Mouse (Mus musculus) large intestine, adult 2 months (tissue): ENCODE data around the gene Gm266. TPM values are rescaled to one million over a fixed set of nuclear protein-coding genes. Genes with fewer than 3 reads are reported as not detected.

Experiments used
- DNase-seq: peaks from one replicate; pipeline ENCODE4 v3.0.0-alpha.2; 2012; ENCODE audit warnings: low read depth, low spot score
- WGBS: fragments of 180-500 bp; shearing (Covaris S2); methylation state at CpG from one replicate; pipeline ENCODE4 v1.1.7; 2018; 5-methylcytosine and 5-hydroxymethylcytosine counted together
- polyA plus RNA-seq: library from polyadenylated mRNA; depleted of rRNA; stranded (reverse); fragments of >200 nt; gene quantifications from 2 replicates; pipeline ENCODE4 v1.2.3, GENCODE M21; 2012; rRNA removed

The Gm266 gene
- polyA plus RNA-seq, 1 experiment, result 0.53 TPM

DNA sequence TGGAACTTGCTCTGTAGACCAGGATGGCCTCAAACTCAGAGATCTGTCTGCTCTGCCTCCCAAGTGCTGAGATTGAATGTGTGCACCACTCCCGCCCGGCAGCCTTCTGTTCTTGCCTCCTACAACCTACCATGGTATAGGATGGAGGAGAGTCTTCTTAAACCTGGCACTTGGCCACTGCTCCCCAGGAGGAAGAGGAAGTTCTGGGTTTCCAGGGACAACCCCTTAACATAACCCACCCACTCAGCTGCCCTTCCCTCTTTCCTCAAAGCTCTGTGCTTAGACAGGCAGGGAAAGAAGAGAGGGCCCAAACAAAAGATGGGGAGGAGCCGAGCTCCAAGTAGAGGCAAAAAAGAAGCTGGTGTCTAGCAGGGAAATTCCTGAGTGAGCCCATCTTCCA lies 44.1 kb downstream of the Gm266 start:
- 68% methylated on average over 3 of the region's 3 CpGs for WGBS
- no peak for DNase-seq

DNA sequence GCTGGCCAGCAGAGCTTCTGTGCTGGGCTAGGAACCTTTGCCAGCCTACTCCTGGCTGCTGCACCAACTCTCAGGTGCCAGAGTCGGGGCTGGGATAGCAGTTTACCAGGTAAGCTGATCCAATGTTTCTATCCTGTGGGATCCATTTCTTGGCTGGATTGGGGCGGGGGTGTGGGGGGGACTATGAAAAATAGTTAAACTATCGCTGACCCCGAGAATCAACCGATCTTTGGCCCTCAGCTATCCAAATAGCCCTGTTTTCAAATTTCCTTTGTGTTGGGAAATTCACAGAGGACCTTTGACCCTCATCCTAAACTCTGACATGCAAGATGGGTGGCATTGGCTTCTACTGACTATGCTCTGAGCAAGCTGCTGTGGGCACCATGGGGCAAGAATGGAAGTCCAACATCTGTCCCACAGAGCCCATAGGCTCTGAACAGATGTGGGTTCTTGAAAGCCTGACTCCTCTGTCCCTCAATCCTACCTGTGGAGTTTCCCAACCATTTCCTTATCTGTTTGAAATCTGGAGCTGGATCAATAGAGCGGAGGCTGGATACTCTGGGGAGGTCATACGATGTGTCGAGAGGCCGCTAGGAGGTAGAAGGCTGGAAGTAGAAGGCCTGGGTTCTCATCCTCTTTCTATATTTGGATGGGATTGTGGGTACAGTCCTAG lies 44.8 kb downstream of the Gm266 start:
- 82% methylated on average over 9 of the region's 9 CpGs for WGBS
- no peak for DNase-seq

DNA sequence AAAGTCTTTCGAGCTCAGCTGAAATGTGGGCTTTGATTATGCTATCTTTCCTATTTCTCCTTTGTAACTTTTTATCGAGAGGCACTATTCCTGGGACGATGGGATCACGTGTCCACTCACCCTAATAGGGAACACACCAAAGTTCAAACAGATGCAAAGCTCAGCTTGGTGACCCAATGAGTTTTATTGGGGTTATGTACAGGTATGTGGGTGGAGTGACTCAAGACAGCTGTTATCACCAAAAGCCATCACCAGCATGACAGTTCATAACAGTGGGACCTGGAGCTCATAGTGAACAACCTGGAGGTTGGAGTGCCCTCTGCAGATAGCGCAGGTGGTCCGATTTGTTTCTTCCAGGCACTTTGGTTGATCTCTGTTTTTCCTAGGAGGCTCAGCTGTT lies 46.8 kb downstream of the Gm266 start:
- WGBS, result 45% methylated on average over 6 of the region's 6 CpGs
- DNase-seq, result no peak

DNA sequence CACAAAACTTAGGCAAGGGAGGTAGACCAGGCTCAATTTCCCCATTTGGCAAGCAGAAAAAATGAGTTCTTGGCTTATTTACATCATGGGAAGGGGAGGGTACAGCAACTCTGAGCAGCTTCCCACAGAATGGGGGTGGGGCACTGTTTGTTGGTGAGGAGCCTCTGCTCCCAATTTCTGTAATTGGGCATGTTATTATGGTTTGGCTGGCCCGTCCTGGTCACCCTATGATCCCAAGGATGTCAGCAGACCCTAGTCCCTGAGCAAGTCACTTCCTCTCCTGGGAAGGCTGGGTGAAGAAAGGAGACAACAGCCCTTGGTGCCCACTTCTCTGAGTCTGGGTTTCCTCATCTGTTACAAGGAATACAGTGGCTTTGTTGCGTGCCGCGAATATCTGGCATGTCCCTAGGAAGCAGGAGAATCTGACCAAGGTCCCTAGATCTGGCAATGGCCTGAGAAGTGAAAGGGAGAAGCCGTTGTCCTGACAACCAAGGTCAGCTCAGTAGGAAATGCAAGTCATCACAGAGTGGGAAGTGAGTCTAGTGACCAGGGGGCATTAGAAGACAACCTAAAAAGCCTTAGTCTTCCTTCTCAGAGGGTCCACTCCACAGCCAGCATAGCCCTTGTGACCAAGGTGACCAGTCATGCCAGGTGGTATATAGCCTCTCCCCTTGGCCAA lies 48.3 kb downstream of the Gm266 start:
- 39% methylated on average over 5 of the region's 5 CpGs for WGBS
- no peak for DNase-seq

DNA sequence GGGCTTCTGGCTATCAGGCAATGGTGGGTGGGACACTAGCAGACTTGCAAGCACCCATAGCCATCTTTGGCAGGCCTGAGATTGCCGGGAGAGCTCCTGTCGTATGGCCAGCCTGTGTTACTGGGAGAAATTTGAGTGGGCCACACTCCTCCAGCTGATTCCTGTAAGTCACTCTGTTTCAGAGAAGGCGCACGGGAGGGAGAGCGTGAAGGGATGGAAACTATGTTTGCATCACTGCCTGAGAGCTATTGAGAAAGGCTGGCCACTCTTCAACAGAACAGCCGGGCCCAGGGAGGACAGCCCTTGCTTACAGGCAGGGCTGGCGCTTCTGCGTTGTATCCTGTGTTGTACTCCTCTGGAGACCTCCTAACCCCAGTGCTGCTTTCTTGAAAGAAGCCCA lies 49.0 kb downstream of the Gm266 start:
- no peak for DNase-seq
- 60% methylated on average over 8 of the region's 8 CpGs for WGBS

DNA sequence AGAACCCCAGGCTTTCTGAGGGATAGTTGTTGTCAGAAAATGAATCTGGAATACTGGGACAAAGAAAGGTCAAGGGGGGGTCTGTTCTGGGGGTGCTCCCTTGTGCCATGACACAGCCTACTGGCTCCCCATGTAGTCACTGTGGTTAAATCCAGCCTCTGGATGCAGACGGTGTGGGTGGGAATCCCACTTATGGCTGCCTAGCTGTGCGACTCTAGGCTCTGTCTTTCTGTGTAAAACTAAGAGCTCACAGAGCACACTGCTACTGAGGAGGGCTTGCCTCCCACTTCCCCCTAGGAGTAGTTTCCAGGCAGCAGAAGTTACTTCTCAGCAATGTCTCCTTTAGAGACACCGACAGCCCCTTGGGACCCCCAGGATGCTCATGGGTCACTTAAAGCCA lies 49.5 kb downstream of the Gm266 start:
- 77% methylated on average over 3 of the region's 3 CpGs for WGBS
- DNase-seq, result no peak

DNA sequence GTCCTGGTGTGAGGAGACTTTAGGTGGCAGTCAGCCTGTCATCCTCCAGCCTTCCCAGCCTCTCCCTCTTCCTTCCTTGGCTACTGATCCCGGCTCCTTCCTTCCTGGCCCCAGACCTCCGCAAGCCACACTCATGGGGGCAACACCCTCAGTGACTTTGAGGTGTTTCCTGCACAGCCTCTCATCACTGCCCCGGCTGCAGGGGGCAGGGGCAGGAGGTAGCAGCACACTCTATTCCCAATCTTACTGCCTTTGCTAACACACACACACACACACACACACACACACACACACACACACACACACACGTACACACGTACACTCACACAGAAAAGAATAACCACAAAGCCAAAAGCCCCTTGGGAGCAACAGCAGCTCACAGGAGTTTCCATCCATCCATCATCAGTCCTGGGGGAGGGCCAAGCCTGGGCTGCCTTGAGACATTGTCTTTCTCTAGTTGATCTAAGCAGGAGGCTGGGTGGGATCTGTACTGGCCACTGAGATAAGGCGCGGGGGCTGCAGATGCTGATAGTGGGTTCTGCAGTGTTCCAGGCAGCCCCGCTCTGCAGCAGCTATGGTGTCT lies 50.8 kb downstream of the Gm266 start:
- no peak for DNase-seq
- 56% methylated on average over 8 of the region's 8 CpGs for WGBS

Other genes with a start within 250 kb of the Gm266 start
- gene Amn, start 214.7 kb downstream of the Gm266 start, polyA plus RNA-seq, result 121 and 228 TPM in 2 replicates
- 186 and 250 TPM in 2 replicates for gene Cdc42bpb, start 108.1 kb downstream of the Gm266 start, polyA plus RNA-seq
- 0.92 and 1.5 TPM in 2 replicates for gene Lbhd2, start 79.0 kb downstream of the Gm266 start, polyA plus RNA-seq
- gene Exoc3l4, start 68.8 kb downstream of the Gm266 start, polyA plus RNA-seq, result 197 and 357 TPM in 2 replicates
- gene Tnfaip2, start 43.4 kb downstream of the Gm266 start, polyA plus RNA-seq, result 18.0 and 21.4 TPM in 2 replicates
- gene Eif5, start 52.2 kb upstream of the Gm266 start, polyA plus RNA-seq, result 35.2 and 64.6 TPM in 2 replicates
- gene Mark3, start 88.7 kb upstream of the Gm266 start, polyA plus RNA-seq, result 22.5 and 31.3 TPM in 2 replicates
- gene Ckb, start 186.5 kb upstream of the Gm266 start, polyA plus RNA-seq, result 427 TPM in 2 replicates
- 28.0 and 33.9 TPM in 2 replicates for gene Trmt61a, start 192.3 kb upstream of the Gm266 start, polyA plus RNA-seq
- gene Bag5, start 227.4 kb upstream of the Gm266 start, polyA plus RNA-seq, result 7.3 and 8.1 TPM in 2 replicates
- gene Apopt1, start 227.4 kb upstream of the Gm266 start, polyA plus RNA-seq, result 21.7 and 22.6 TPM in 2 replicates